Mouse (Mus musculus): ENCODE results near the gene Tnfrsf11a. TPM values are rescaled to one million over a fixed set of nuclear protein-coding genes. Genes with fewer than 3 reads are reported as not detected.
A peak's percentile ranks its signal among the peaks of the same experiment; 100 is the strongest.

Gene Tnfrsf11a
- polyA plus RNA-seq, 1 experiment from 2014 or later = 7.2 TPM

- Histone ChIP-seq H3K4me3 (ENCODE audit: low read depth, low read length) (no peak overlapping the region), H3K27ac (ENCODE audit: low read depth) (no peak overlapping the region), H3K4me2 (ENCODE audit: low read length) (no peak overlapping the region), H3K9ac (ENCODE audit: low read length) (no peak overlapping the region), H3K27me3 (replicated peaks; ENCODE audit: control insufficient read depth, insufficient read depth, low read length) (no peaks in the 10 kb centered on the region), H3K9me3 (ENCODE audit: control insufficient read depth, low read length) (no peaks in the 10 kb centered on the region), H3K36me3 (ENCODE audit: control insufficient read depth, insufficient read depth, low read length) (peaks cover 10% of the 10 kb centered on the region; the same call in 1 of the 2 replicates), H3K4me1 (replicated peaks; ENCODE audit: control insufficient read depth, insufficient read depth, low read length) (peaks cover 7% of the 10 kb centered on the region; the same call in 1 of the 2 replicates)
- 90% methylated on average over 7 of the region's 7 CpGs for WGBS
- no peak for DNase-seq (ENCODE audit: low spot score)
- no peak for ATAC-seq (replicated peaks; ENCODE audit: low FRiP score, low TSS enrichment, low read depth)
Observed at GRCm38 (mm10) chr1:105827374-105827773, 46.9 kb downstream of the Tnfrsf11a start.

- Histone ChIP-seq H3K4me2 (ENCODE audit: low read length) (no peak overlapping the region), H3K27ac (ENCODE audit: low read depth) (no peak overlapping the region; the same call in 1 of the 2 replicates), H3K4me3 (ENCODE audit: low read depth, low read length) (no peak overlapping the region), H3K9ac (ENCODE audit: low read length) (no peak overlapping the region), H3K36me3 (ENCODE audit: control insufficient read depth, insufficient read depth, low read length) (peaks cover 10% of the 10 kb centered on the region; the same call in 1 of the 2 replicates), H3K9me3 (ENCODE audit: control insufficient read depth, low read length) (no peaks in the 10 kb centered on the region), H3K4me1 (replicated peaks; ENCODE audit: control insufficient read depth, insufficient read depth, low read length) (peaks cover 7% of the 10 kb centered on the region; the same call in 1 of the 2 replicates), H3K27me3 (replicated peaks; ENCODE audit: control insufficient read depth, insufficient read depth, low read length) (no peaks in the 10 kb centered on the region)
- DNase-seq (ENCODE audit: low spot score) (no peak), ATAC-seq (replicated peaks; ENCODE audit: low FRiP score, low TSS enrichment, low read depth) (no peak)
- 78% methylated on average over 8 of the region's 8 CpGs for WGBS
Observed at GRCm38 (mm10) chr1:105827786-105828345, 47.3 kb downstream of the Tnfrsf11a start.

GRCm38 (mm10) chr1:105829171-105829570, 48.7 kb downstream of the Tnfrsf11a start:
- no peak overlapping the region for H3K4me3 ChIP-seq (ENCODE audit: low read depth, low read length)
- no peak for ATAC-seq (replicated peaks; ENCODE audit: low FRiP score, low TSS enrichment, low read depth)
- H3K4me1 ChIP-seq (replicated peaks; ENCODE audit: control insufficient read depth, insufficient read depth, low read length) = peaks cover 7% of the 10 kb centered on the region; the same call in 1 of the 2 replicates
- 73% methylated on average over 5 of the region's 5 CpGs for WGBS
- no peak overlapping the region for H3K27ac ChIP-seq (ENCODE audit: low read depth)
- no peak overlapping the region for H3K4me2 ChIP-seq (ENCODE audit: low read length)
- H3K9ac ChIP-seq (ENCODE audit: low read length) = no peak overlapping the region
- H3K9me3 ChIP-seq (ENCODE audit: control insufficient read depth, low read length) = no peaks in the 10 kb centered on the region
- H3K36me3 ChIP-seq (ENCODE audit: control insufficient read depth, insufficient read depth, low read length) = peaks cover 10% of the 10 kb centered on the region; the same call in 1 of the 2 replicates
- no peaks in the 10 kb centered on the region for H3K27me3 ChIP-seq (replicated peaks; ENCODE audit: control insufficient read depth, insufficient read depth, low read length)
- DNase-seq (ENCODE audit: low spot score) = no peak

GRCm38 (mm10) chr1:105832784-105833183, 52.3 kb downstream of the Tnfrsf11a start:
- ATAC-seq (replicated peaks; ENCODE audit: low FRiP score, low TSS enrichment, low read depth) = no peak
- no peak for DNase-seq (ENCODE audit: low spot score)
- Histone ChIP-seq H3K4me1 (replicated peaks; ENCODE audit: control insufficient read depth, insufficient read depth, low read length) (peaks cover 7% of the 10 kb centered on the region; the same call in 1 of the 2 replicates), H3K27me3 (replicated peaks; ENCODE audit: control insufficient read depth, insufficient read depth, low read length) (no peaks in the 10 kb centered on the region), H3K36me3 (ENCODE audit: control insufficient read depth, insufficient read depth, low read length) (no peaks in the 10 kb centered on the region), H3K4me2 (ENCODE audit: low read length) (no peak overlapping the region), H3K4me3 (ENCODE audit: low read depth, low read length) (no peak overlapping the region), H3K27ac (ENCODE audit: low read depth) (no peak overlapping the region), H3K9ac (ENCODE audit: low read length) (no peak overlapping the region), H3K9me3 (ENCODE audit: control insufficient read depth, low read length) (no peaks in the 10 kb centered on the region)
- WGBS = 82% methylated on average over 1 of the region's 1 CpGs

- no peaks in the 10 kb centered on the region for H3K36me3 ChIP-seq (ENCODE audit: control insufficient read depth, insufficient read depth, low read length)
- H3K9me3 ChIP-seq (ENCODE audit: control insufficient read depth, low read length) = no peaks in the 10 kb centered on the region
- H3K27me3 ChIP-seq (replicated peaks; ENCODE audit: control insufficient read depth, insufficient read depth, low read length) = peaks cover 8% of the 10 kb centered on the region
- ATAC-seq (replicated peaks; ENCODE audit: low FRiP score, low TSS enrichment, low read depth) = no peak
- peaks cover 3% of the 10 kb centered on the region; the same call in 1 of the 2 replicates for H3K4me1 ChIP-seq (replicated peaks; ENCODE audit: control insufficient read depth, insufficient read depth, low read length)
- DNase-seq (ENCODE audit: low spot score) = no peak
- H3K4me3 ChIP-seq (ENCODE audit: low read depth, low read length) = no peak overlapping the region
- peak overlapping the region; percentile 37 for H3K4me2 ChIP-seq (ENCODE audit: low read length)
- no peak overlapping the region for H3K27ac ChIP-seq (ENCODE audit: low read depth)
- WGBS = 13% methylated on average over 10 of the region's 10 CpGs
- H3K9ac ChIP-seq (ENCODE audit: low read length) = no peak overlapping the region
Observed at GRCm38 (mm10) chr1:105842950-105843349, 62.4 kb downstream of the Tnfrsf11a start.

- Histone ChIP-seq H3K4me1 (replicated peaks; ENCODE audit: control insufficient read depth, insufficient read depth, low read length) (peaks cover 3% of the 10 kb centered on the region; the same call in 1 of the 2 replicates), H3K27me3 (replicated peaks; ENCODE audit: control insufficient read depth, insufficient read depth, low read length) (peaks cover 8% of the 10 kb centered on the region), H3K27ac (ENCODE audit: low read depth) (no peak overlapping the region), H3K4me3 (ENCODE audit: low read depth, low read length) (no peak overlapping the region), H3K4me2 (ENCODE audit: low read length) (peak overlapping the region; percentile 37), H3K9ac (ENCODE audit: low read length) (no peak overlapping the region), H3K36me3 (ENCODE audit: control insufficient read depth, insufficient read depth, low read length) (no peaks in the 10 kb centered on the region), H3K9me3 (ENCODE audit: control insufficient read depth, low read length) (no peaks in the 10 kb centered on the region)
- ATAC-seq (replicated peaks; ENCODE audit: low FRiP score, low TSS enrichment, low read depth) = no peak
- WGBS = 8% methylated on average over 12 of the region's 12 CpGs
- peak; percentile 55 for DNase-seq (ENCODE audit: low spot score)
Observed at GRCm38 (mm10) chr1:105843386-105843785, 62.9 kb downstream of the Tnfrsf11a start.

GRCm38 (mm10) chr1:105843856-105844255, 63.3 kb downstream of the Tnfrsf11a start:
- no peaks in the 10 kb centered on the region for H3K36me3 ChIP-seq (ENCODE audit: control insufficient read depth, insufficient read depth, low read length)
- no peak overlapping the region for H3K27ac ChIP-seq (ENCODE audit: low read depth)
- DNase-seq (ENCODE audit: low spot score) = peak; percentile 48
- no peak for ATAC-seq (replicated peaks; ENCODE audit: low FRiP score, low TSS enrichment, low read depth)
- WGBS = 11% methylated on average over 2 of the region's 2 CpGs
- H3K4me2 ChIP-seq (ENCODE audit: low read length) = no peak overlapping the region
- H3K9me3 ChIP-seq (ENCODE audit: control insufficient read depth, low read length) = no peaks in the 10 kb centered on the region
- peaks cover 3% of the 10 kb centered on the region; the same call in 1 of the 2 replicates for H3K4me1 ChIP-seq (replicated peaks; ENCODE audit: control insufficient read depth, insufficient read depth, low read length)
- no peak overlapping the region for H3K4me3 ChIP-seq (ENCODE audit: low read depth, low read length)
- H3K9ac ChIP-seq (ENCODE audit: low read length) = no peak overlapping the region
- H3K27me3 ChIP-seq (replicated peaks; ENCODE audit: control insufficient read depth, insufficient read depth, low read length) = peaks cover 8% of the 10 kb centered on the region

- WGBS = 11% methylated on average over 28 of the region's 28 CpGs
- Histone ChIP-seq H3K4me3 (ENCODE audit: low read depth, low read length) (no peak overlapping the region), H3K27me3 (replicated peaks; ENCODE audit: control insufficient read depth, insufficient read depth, low read length) (peaks cover 8% of the 10 kb centered on the region), H3K36me3 (ENCODE audit: control insufficient read depth, insufficient read depth, low read length) (no peaks in the 10 kb centered on the region), H3K4me2 (ENCODE audit: low read length) (peak overlapping the region; percentile 26), H3K9me3 (ENCODE audit: control insufficient read depth, low read length) (no peaks in the 10 kb centered on the region), H3K9ac (ENCODE audit: low read length) (no peak overlapping the region), H3K4me1 (replicated peaks; ENCODE audit: control insufficient read depth, insufficient read depth, low read length) (peaks cover 3% of the 10 kb centered on the region; the same call in 1 of the 2 replicates), H3K27ac (ENCODE audit: low read depth) (no peak overlapping the region)
- ATAC-seq (replicated peaks; ENCODE audit: low FRiP score, low TSS enrichment, low read depth) (no peak), DNase-seq (ENCODE audit: low spot score) (peak; percentile 54)
Observed at GRCm38 (mm10) chr1:105844341-105845006, 64.0 kb downstream of the Tnfrsf11a start.

Data from intestine, embryonic 14.5 days (tissue).